Mouse (Mus musculus) urinary bladder, adult 2 months (tissue): ENCODE measurements around the gene Dscaml1. TPM values are rescaled to one million over a fixed set of nuclear protein-coding genes. Genes with fewer than 3 reads are reported as not detected.

Experiments
- DNase-seq: peaks from one replicate; pipeline ENCODE4 v3.0.0; 2022; ENCODE audit warnings: low spot score
- polyA plus RNA-seq: library from polyadenylated mRNA; depleted of rRNA; stranded (reverse); fragments of >200 nt; gene quantifications from 2 replicates; pipeline ENCODE4 v1.2.3, GENCODE M21; 2012

Dscaml1 gene
- polyA plus RNA-seq, 1 experiment: 0.07 TPM

- DNase-seq: no peak
Observed at GRCm38 (mm10) chr9:45633036-45633435, 206.6 kb downstream of the Dscaml1 start.

GRCm38 (mm10) chr9:45634978-45635377 is 208.6 kb downstream of the Dscaml1 start:
- no peak for DNase-seq

GRCm38 (mm10) chr9:45637346-45637745 is 210.9 kb downstream of the Dscaml1 start:
- no peak for DNase-seq

GRCm38 (mm10) chr9:45638184-45638917 is 211.9 kb downstream of the Dscaml1 start:
- no peak for DNase-seq

GRCm38 (mm10) chr9:45644833-45645388 is 218.5 kb downstream of the Dscaml1 start:
- no peak for DNase-seq

GRCm38 (mm10) chr9:45645526-45645925 is 219.1 kb downstream of the Dscaml1 start:
- no peak for DNase-seq

GRCm38 (mm10) chr9:45651078-45651809 is 224.8 kb downstream of the Dscaml1 start:
- DNase-seq: no peak

- DNase-seq: no peak
Observed at GRCm38 (mm10) chr9:45651810-45652177, 225.4 kb downstream of the Dscaml1 start.

- no peak for DNase-seq
Observed at GRCm38 (mm10) chr9:45657172-45658062, 231.0 kb downstream of the Dscaml1 start.

GRCm38 (mm10) chr9:45660191-45660590 is 233.8 kb downstream of the Dscaml1 start:
- no peak for DNase-seq

- no peak for DNase-seq
Observed at GRCm38 (mm10) chr9:45662471-45662870, 236.0 kb downstream of the Dscaml1 start.

- no peak for DNase-seq
Observed at GRCm38 (mm10) chr9:45663386-45664315, 237.2 kb downstream of the Dscaml1 start.

- DNase-seq: no peak
Observed at GRCm38 (mm10) chr9:45664326-45664725, 237.9 kb downstream of the Dscaml1 start.

GRCm38 (mm10) chr9:45664871-45665394 is 238.5 kb downstream of the Dscaml1 start:
- DNase-seq: no peak

GRCm38 (mm10) chr9:45675931-45676330 is 249.5 kb downstream of the Dscaml1 start:
- no peak for DNase-seq

- DNase-seq: no peak
Observed at GRCm38 (mm10) chr9:45676578-45676977, 250.2 kb downstream of the Dscaml1 start.

GRCm38 (mm10) chr9:45677236-45677781 is 250.9 kb downstream of the Dscaml1 start:
- DNase-seq: no peak

GRCm38 (mm10) chr9:45677952-45678663 is 251.7 kb downstream of the Dscaml1 start:
- DNase-seq: no peak

- no peak for DNase-seq
Observed at GRCm38 (mm10) chr9:45678664-45679026, 252.2 kb downstream of the Dscaml1 start.
